Mouse (Mus musculus) frontal cortex, postnatal 36 days (tissue): ENCODE results near the gene Anks1.
"Not testable (repeated sequence)": the region's sequence is repeated elsewhere in the genome, so short reads cannot be mapped to it uniquely, and the experiment has no call there.

Experiments used
- DNase-seq, 2 experiments: peaks; one replicate each; pipeline ENCODE4 v3.0.0; 2022; ENCODE audit warnings: low spot score in 2 of 2

Anks1 gene

DNA sequence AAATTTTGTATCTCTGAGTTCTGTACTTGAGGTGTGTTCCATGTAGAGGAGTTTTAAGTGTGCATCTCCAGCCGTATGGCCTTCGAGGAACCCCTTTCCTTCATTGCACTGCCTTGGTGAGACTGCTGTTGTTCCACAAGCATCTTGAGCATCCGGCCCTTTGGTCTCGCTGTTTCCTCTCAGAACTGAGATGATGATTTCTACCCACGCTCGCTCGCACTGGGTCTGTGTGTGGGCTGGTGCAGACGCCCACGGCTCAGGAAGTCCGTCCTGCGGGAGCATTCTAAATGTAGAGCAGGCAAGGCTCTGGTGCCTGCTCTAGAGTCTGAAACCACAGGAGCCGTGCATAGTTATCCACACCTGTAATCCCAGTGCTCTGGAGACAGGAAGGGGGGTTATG, 88.1 kb downstream of the Anks1 start:
- peak; percentile 73 to 85 for DNase-seq

DNA sequence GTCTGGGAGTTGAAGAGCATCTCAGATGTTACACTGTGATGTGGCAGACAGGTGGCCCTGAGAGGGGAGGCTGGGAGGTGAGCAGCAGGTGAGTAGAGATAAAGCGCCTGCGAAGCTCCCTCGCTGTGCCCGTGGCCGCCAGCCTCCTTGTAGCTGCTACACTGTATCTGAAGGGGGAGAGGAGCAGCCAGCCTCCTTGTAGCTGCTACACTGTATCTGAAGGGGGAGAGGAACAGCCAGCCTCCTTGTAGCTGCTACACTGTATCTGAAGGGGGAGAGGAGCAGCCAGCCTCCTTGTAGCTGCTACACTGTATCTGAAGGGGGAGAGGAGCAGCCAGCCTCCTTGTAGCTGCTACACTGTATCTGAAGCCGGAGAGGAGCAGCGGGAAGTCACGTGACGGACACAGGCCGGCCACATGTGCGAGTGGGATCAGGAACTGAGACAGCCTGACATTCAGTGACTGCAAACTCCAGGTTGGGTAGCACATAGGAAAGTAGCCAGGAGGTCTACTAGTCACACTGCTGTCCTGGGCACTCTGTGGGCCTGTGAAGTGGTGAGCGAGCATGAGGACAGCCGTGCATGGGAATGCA, 90.7 kb downstream of the Anks1 start:
- DNase-seq, result not testable (repeated sequence)

DNA sequence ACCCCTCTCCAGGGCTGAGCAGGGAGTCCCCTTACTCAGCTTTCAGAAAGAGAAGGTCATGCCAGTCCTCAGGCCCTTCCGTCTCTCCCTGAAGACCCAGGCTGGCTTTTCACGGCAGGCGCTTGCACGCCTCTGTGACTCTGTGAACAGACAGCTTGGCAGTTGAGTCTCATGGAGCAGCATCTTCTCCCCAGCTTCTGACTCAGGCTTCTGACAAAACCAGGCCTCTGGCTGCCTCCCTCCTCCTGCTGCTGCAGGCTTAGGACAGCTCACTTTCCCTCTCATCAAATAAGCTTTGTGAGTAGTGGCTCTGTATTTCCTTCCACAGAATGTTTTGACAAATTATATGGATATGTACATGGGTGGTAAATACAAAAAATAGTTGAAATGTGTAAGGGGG, 91.3 kb downstream of the Anks1 start:
- no peak for DNase-seq

GRCm38 (mm10) chr17:28000851-28001250, 91.7 kb downstream of the Anks1 start:
- no peak for DNase-seq

GRCm38 (mm10) chr17:28005393-28005792, 96.3 kb downstream of the Anks1 start:
- no peak for DNase-seq

GRCm38 (mm10) chr17:28006208-28006607, 97.1 kb downstream of the Anks1 start:
- DNase-seq, result no peak

DNA sequence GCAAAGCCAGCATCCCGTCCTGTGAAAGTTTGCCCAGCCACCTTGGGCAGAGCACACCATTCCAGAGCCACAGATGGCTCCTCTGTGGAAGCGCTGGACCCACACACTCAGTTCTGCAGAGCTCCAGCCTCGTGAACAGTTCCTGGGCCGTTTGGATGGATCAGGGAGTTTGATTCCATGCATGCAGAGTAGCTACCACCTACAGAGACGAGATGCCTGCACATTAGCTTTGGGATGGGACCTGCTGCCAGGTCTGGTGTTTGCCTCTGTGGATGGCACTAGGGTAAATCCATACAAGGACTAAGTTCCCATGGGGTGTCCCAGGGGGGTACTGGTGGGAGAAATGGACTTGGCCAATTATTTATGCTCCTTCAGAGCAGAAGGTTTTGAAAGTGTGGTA, 97.5 kb downstream of the Anks1 start:
- DNase-seq, result no peak

DNA sequence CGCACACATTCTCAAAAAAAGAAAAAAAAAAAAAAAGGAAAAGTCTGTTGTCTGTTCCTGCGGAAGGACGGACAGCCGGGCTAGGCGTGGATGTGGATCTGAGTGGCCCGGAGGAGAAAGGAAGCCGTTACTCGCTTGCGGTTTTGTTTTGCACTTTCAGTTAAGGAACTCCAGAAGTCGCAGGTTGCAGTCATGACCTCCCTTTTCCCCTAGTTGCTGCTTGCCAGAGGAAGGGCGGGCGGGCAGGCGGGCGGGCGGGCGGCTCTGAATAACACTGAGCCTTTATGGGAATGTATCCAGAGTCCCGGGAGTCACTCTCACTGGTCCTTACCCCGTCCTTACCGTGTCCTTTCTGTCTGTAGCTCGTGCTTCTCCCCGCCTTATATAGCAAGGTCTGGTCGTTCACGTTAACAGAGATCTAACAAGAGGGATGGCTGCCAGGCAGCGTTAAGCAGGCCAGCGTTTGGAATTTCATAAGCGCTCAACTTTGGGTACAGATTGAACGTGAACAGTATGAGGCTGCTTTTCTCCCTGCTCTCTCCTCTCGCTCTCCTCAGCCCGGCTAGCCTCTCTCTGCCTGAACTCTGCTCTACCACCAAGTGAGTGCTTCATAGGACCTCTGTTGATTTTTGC, 98.2 kb downstream of the Anks1 start:
- no peak for DNase-seq

DNA sequence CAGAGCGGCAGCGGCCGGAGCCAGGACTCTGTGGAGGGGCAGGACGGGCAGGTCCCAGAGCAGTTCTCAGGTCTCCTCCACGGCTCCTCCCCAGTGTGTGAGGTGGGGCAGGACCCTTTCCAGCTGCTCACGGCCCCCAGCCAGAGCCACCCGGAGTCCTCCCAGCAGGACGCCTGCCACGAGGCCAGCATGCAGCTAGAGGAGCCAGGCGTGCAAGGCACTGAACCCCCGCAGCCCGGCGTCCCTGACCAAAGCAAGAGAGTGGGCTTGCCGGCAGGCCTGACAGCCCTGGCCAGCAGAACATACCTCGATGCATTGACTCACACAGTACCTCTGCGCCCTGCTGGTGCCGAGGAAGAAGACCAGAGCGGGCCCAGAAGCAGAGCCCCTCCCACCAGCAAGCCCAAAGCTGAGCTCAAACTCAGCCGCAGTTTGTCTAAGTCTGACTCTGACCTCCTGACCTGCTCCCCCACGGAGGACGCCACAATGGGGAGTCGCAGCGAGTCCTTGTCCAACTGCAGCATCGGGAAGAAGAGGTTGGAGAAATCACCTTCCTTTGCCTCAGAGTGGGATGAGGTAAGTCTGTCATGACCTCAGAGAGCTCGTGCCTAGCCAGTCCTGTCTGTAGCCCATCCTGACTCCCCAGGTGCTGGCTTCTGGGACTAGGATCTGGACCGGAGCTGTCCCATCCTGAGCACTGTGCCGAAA, 98.9 kb downstream of the Anks1 start:
- DNase-seq, result no peak

- DNase-seq, result no peak
Measured at GRCm38 (mm10) chr17:28008565-28008981, 99.5 kb downstream of the Anks1 start.

DNA sequence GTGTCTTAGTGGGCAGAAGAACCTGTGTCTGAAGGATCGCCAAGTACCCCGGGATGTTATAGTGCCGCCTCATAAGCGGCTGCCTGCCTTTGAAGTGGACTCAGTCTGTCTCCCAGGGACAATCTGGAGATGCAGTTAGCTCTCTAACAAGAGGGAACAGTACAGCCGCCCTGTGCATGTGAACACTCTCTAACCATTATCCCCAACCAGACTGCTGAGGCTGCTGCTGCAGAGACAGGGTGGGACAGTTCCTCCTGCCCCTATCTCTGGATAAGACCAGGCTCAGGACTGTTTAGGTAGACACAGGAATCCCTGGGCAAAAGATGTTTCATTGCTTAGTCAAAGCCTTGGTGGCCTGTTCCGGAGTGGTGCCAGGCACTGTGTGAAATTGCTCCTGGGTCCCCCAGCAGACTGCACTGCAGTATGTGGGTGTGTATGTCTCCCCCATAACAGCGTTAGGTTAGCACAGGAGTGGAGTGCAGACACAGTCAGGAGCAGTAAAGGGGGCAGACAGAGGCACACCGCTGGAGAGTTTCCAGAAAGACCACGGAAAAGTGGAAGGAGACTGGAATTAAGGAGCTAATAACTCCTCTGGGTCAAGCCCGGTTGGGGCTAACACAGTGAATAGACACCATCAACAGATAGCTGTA, 100.1 kb downstream of the Anks1 start:
- DNase-seq, result no peak

DNA sequence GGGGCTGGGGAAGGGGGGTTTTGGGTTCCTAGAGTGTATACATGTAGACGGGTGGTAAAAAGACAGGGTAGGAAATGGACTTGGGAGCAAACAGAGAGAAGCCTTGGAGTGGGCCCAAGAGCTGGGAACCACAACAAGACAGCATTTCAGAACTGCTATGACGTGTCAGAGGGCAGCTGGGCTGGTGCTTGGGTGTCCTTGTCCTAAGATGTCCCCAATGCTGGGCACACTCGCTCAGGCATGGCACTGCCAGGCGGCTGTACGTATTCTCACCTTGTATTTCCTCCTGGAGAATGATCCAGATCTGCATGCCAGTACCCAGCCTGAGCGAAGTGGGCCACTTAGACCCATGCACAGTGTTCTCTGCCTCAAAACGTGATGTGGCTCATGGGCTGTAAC, 100.6 kb downstream of the Anks1 start:
- no peak for DNase-seq

- DNase-seq, result no peak
Measured at GRCm38 (mm10) chr17:28010925-28011324, 101.8 kb downstream of the Anks1 start.

DNA sequence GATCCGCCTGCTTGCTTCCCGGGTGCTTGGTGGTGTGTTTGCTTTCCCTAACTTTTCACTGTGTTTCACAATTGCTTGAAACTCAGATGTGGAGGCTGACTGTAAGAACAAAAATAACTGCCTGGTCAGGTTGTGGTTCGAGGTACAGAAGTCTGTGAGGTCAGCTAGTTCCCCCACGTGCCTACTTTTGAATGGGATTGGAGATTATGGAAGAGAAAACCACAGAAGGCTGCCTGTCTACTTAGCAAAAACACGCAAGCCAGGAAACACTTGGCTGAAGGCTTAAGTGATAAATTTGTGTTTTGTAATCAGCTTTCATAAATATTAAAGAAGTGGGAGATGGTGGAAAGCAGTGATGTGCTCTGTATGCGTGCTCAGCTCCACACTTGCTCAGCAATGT, 103.7 kb downstream of the Anks1 start:
- DNase-seq, result no peak

GRCm38 (mm10) chr17:28013259-28013875, 104.3 kb downstream of the Anks1 start:
- peak in 1 of 2 experiments; percentile 64 for DNase-seq

DNA sequence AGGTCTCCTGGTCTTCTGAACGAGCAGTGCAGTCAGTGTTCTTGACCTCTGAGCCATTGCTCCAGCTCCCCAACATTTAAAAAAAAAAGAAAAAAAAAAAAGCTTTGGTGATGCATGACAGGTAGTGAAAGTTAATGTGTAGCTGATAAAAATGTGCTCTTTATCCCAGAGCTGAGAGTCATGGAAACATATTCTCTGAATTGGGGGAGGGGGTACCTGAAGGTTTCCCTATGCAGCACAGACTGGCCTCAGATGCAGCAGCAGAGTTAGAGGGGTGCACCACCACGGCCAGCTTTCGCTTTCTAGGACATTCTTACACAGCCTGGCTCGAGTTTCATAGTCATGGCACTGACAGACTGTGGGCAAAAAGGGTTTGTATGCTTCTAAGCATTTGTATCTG, 105.3 kb downstream of the Anks1 start:
- no peak for DNase-seq

GRCm38 (mm10) chr17:28015068-28015730, 106.1 kb downstream of the Anks1 start:
- DNase-seq, result no peak

GRCm38 (mm10) chr17:28016056-28016797, 107.1 kb downstream of the Anks1 start:
- no peak for DNase-seq

DNA sequence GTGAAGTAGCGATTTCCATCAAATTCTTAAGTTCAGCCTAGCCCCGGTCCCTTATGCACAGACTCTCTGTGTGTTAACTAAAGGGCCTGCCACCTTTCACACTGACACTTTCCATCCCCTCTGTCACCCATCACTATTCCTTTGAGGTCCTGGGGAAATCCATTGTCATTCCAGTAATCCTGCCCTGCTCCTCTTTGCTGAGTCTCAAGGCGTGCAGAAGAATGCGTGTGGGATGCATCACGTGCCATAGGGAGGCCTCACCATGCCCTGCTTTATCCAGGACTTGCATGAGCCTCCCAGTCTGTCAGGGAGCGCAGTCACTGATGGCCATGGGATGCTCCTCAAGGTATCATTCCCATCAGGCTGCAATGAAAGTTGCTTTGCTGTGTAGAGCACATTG, 109.2 kb downstream of the Anks1 start:
- no peak for DNase-seq

GRCm38 (mm10) chr17:28018776-28019175, 109.7 kb downstream of the Anks1 start:
- no peak for DNase-seq
